Mouse (Mus musculus): ENCODE measurements at regions not wholly inside any gene's neighbourhood (a gene's known extent, or its start where the extent isn't known, plus 50 kb on each side); places are given as distances from the start of the nearest gene placed in this dataset.

GRCm38 (mm10) chr3:9148605-9149004, 461.3 kb downstream of the Zfp704 start:
- no peak for TF ChIP-seq POLR2A (IDR thresholded peaks at IDR 0.05; ENCODE audit: borderline replicate concordance, extremely low read depth, low read depth, low read length)
- TF ChIP-seq CTCF (IDR thresholded peaks at IDR 0.05; ENCODE audit: insufficient read depth, low read length) = no peak
